Comparison of ENCODE assay signal across 8 mouse cellular contexts in genomic region chr14:105483352-105484083, GRCm38 (mm10).
A peak's percentile ranks its signal among the peaks of the same experiment; 100 is the strongest.
DNase-seq lines count a peak whose midpoint lies in the region; ATAC-seq lines count a peak whose summit lies in the region.

No protein-coding gene starts in this region.

- H3K4me2 ChIP-seq in forebrain, embryonic 12.5 days = peak overlapping the region; percentile 59

- 9% methylated on average over 21 of the region's 21 CpGs for WGBS in forebrain, embryonic 12.5 days

- DNase-seq in ES-CJ7 (ENCODE audit: low read depth, low spot score) = peak; percentile 17
- peak; percentile 31 for DNase-seq in adrenal gland, postnatal 25 days
- peak; percentile 36 for DNase-seq in layer of hippocampus, adult 9-11 months
- peak; percentile 52 for DNase-seq in lung, postnatal 14 days
- DNase-seq in ovary, postnatal 14 days (ENCODE audit: low spot score) = peak; percentile 39
- no peak for DNase-seq in thymus, postnatal 25 days

- no peaks in the 10 kb centered on the region for H3K9me3 ChIP-seq in forebrain, embryonic 12.5 days

- no peaks in the 10 kb centered on the region for H3K36me3 ChIP-seq in forebrain, embryonic 12.5 days (replicated peaks)

- peaks cover 28% of the 10 kb centered on the region for H3K4me1 ChIP-seq in forebrain, embryonic 12.5 days

- H3K27me3 ChIP-seq in forebrain, embryonic 12.5 days = peaks cover 42% of the 10 kb centered on the region

- peak overlapping the region; percentile 66 for H3K27ac ChIP-seq in forebrain, embryonic 12.5 days

- H3K9ac ChIP-seq in forebrain, embryonic 12.5 days = peak overlapping the region; percentile 38; the same call in 1 of the 2 replicates

- peak; percentile 93 for ATAC-seq in forebrain, embryonic 12.5 days (ENCODE audit: low FRiP score)
- peak; percentile 38 to 42; a peak in 3 of 4 replicates for ATAC-seq in hematopoietic stem cell, adult 5-6 weeks (replicated peaks in 1 of 2; ENCODE audit: insufficient read depth in 1 of 2, low FRiP score in 2 of 2, low TSS enrichment in 1 of 2, low read depth in 1 of 2, poor library complexity in 2 of 2, severe bottlenecking in 2 of 2)

- H3K4me3 ChIP-seq in forebrain, embryonic 12.5 days (replicated peaks) = peak overlapping the region; percentile 28
